Mouse (Mus musculus): Measurements from ENCODE around the gene March1.

The March1 gene

DNA sequence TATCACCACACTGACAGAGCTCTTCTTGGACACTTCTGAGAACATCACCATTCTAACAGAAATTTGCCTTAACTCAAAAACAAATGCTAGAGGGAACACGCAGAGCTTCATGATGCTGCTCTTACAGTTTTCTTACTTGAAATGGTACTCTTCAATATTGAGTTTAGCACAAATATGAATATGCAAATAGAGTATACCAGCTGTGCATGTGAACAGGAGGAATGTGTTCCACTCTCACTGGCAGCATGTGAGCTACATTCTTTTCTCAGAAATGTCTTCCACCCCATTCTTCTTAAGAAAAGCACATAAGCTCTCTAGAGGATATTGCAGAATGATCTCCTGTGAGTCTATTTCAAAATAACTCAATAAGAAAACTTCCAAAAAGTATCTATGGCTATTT is 370.0 kb downstream of the March1 start:
- DNase-seq (ENCODE audit: low spot score) = no peak

DNA sequence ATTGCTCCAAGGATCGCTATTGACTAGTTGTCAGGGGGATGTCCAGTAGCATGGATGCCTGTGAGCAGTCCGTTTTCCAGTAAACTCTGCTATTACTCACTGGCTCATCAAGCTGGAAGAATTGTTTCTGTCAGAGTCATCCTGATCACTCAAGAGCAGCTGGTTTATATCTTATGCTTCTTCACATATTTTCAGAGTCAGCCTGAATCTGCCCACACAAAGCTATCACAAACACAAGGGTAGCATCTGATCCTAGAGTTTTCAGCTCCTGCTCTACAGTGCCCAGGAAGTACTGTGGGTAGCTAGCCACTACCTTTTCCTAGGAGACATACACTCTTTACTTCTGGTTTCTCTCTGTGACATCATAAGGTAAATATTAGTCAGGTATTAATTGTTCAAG is 405.1 kb downstream of the March1 start:
- DNase-seq (ENCODE audit: low spot score) = no peak

- DNase-seq (ENCODE audit: low spot score) = no peak
Measured at GRCm38 (mm10) chr8:66033651-66034050, 416.0 kb downstream of the March1 start.

DNA sequence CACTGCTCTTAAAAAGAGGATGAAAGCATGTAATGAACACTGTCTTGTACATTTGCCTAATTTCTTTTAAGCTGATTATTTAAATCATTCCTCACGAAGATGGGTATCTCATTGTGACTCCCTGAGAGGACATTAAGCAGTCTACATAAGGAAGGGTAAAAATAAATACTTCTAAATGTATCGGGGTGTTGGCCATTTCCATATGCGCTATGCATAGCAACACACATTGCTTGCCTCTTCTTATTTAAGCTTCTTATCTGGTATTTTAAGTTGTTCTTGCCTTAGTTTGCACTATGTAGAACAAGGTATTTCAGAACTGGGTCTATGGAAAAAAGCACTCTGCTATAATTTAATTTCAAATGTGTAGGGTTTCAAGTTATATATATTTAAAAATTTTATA is 416.7 kb downstream of the March1 start:
- no peak for DNase-seq (ENCODE audit: low spot score)

DNA sequence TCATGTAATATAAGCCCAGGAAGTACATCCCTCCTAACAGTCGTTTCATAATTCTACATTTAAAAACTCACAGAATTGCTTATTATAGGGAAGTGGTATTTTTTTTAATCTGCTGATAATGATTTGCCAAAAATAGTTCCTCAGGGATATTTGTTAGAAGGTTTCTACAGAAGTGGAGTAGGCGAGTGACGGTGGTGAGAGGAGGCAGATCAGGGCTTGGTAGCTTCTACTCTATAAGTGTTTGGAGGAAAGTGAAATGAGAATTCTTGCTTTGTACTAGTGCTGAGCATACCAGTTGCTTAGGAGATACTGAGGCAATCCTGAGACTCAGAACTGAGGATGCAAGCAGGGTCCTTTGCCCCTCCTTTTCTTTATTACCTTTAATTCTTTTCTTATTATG is 476.5 kb downstream of the March1 start:
- no peak for DNase-seq (ENCODE audit: low spot score)

DNA sequence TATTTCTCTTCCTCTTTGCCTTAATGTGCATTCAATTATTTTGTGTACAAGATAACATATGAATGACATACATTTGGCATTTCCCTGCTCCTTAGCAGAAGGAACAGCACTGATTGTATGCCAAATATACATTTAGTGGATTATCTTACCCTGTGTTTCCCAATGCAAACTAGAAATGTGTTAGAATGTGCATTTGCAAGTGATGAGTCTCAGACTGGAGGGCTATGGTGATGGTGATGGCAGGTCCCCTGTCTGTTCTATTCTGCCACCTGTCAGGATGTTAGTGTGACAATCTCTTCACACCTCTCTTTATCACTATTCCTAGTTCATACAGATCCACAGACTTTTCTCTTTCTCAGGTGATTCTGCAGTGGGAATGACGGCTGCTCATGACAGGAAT is 480.4 kb downstream of the March1 start:
- DNase-seq (ENCODE audit: low spot score) = no peak

- DNase-seq (ENCODE audit: low spot score) = no peak
Measured at GRCm38 (mm10) chr8:66119294-66119693, 501.6 kb downstream of the March1 start.

DNA sequence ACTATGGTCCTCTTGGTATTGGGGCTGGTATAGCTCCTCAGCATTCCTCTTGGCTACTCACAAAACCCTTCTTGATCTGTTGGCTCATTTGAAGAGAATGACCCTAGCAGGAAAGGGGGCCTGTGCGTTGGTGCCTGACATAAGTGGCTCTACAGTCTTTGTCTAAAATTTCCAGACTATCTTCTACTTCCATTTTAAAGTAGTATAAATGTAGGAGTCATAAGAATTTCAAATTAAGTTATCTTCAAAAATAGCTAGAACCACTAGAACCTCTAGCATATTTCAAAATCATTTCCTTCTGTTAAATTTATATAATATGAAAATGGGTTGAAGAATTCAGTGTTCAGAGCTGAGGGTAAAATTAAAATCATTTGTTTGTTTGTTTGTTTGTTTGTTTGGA is 541.9 kb downstream of the March1 start:
- DNase-seq (ENCODE audit: low spot score) = no peak

DNA sequence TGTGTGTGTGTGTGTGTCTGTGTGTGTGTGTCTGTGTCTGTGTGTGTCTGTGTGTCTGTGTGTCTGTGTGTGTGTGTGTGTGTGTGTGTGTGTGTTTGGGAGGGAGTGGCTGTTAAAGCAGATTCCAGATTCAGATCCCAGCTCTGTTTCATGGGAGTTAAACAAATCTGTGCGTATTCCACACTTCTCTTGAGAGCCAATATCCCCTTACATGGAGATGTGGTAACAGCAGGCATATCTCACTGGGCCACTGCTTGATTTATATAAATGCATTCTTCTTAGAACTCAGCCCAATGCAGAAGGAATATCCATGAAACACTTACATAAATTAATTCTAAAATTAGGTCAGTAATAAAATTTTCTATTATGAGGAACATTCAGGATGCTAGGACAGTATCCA is 549.1 kb downstream of the March1 start:
- DNase-seq (ENCODE audit: low spot score) = no peak

DNA sequence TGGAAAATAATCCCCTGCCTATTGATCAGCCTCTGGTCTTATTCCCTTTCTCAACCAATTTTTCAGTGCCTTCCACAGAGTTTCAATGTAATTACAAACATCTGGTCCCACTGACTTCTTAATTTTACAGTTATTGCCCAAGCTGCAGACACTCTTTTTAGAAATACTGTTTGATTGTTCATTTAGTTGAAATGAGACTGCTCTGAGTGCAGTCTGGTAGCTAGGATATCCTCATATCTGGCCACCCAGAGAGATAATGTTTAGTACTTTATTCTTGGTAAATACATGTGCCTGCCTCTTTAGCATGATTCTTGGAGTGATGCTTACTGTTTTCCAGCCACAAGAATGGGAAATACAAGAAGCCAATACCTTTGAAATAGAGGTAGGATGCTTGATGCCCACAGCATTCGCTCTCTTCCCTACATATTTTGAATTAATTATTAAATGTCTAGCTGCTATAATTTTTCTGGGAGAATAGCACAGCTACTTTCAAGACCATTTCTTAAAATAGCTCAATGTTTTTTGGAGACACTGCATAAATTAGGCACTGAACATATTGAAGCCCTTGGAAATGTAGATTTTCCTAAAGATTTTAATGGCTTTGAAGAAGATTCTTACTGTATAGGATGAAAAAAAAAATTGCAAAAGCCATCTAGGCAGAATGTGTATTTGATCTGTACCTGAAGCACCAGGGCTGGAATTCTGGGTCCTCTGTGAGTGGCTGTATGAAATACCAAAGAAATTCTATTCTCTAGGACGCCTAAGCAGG is 549.9 kb downstream of the March1 start:
- no peak for DNase-seq (ENCODE audit: low spot score)

DNA sequence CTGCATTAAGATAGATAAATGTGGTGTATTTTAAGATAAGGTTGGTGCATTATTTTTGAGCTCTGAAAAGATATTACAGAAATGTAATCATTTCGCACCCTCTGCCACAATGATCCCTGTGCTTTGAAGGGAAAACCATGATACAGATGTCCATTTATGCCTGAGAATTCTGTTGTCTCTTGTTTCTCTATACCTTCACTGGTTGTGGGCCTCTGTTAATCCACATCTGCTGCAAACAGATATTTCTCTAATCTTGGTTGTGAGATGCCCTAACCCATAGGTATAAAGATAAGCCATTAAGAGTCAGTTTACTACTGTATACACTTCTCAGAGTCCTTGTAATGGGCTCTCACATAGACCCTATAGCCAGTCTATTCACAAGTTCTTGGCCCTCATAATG is 561.6 kb downstream of the March1 start:
- DNase-seq (ENCODE audit: low spot score) = no peak

GRCm38 (mm10) chr8:66181265-66181664 is 563.6 kb downstream of the March1 start:
- no peak for DNase-seq (ENCODE audit: low spot score)

DNA sequence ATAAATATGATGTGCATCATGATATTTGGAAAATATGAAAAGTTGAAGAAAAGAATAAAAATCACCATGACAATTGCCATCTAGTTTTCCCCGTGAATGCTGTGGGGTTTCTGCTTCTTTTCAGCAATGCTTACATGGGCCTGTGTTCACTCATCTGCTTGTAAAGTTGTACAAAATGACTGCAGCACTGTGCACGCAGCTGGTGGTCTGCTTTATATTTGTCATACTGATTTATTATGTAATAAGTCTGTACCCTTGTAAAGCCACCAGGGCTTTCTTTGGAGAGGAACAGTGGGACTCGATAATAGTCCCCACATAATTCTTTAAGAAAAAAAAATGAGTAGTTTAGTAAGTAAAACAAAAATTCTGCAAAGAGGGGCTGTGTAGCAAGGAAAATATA is 564.6 kb downstream of the March1 start:
- no peak for DNase-seq (ENCODE audit: low spot score)

GRCm38 (mm10) chr8:66183454-66183853 is 565.8 kb downstream of the March1 start:
- DNase-seq (ENCODE audit: low spot score) = no peak

- DNase-seq (ENCODE audit: low spot score) = no peak
Measured at GRCm38 (mm10) chr8:66185226-66185625, 567.5 kb downstream of the March1 start.

- DNase-seq (ENCODE audit: low spot score) = no peak
Measured at GRCm38 (mm10) chr8:66194416-66194815, 576.7 kb downstream of the March1 start.

- DNase-seq (ENCODE audit: low spot score) = no peak
Measured at GRCm38 (mm10) chr8:66200169-66200568, 582.5 kb downstream of the March1 start.

- no peak for DNase-seq (ENCODE audit: low spot score)
Measured at GRCm38 (mm10) chr8:66203814-66204438, 586.2 kb downstream of the March1 start.

DNA sequence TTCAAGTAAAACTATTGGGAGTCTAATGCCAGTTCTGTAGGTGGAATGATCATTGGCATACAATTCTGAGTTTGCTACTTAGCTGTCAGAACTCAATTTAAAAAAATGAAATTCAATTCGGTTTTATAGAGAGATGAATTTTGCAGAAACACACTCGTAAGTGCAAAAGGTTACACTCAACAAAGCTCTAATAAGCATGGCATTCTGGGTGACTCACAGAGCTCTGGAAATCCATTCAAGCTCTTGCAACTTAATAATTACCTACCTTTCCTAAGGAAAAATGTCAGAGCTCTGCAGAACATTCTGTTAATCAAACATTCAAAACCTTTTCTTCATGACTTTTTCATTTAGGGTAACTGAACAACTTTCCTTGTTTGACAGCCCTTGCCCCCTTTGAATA is 591.9 kb downstream of the March1 start:
- DNase-seq (ENCODE audit: low spot score) = no peak

DNA sequence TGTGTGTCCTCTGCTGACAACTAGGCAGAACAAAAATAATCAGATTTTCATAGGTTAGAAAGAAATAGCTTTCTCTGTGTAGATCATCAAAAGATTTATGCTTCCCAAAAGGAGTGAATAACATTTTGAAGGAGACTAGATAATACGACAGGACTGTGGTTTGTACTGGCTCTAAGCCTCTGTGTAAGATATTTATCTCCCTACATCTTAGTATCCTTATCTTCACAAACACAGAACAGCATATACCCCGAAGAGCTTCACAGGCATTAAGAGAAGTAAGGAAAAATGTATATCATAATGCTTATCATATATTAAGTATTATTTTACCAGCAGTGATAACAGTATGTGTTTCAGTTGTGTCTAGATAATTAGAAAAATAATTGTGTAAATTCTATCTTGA is 592.6 kb downstream of the March1 start:
- DNase-seq (ENCODE audit: low spot score) = no peak

DNA sequence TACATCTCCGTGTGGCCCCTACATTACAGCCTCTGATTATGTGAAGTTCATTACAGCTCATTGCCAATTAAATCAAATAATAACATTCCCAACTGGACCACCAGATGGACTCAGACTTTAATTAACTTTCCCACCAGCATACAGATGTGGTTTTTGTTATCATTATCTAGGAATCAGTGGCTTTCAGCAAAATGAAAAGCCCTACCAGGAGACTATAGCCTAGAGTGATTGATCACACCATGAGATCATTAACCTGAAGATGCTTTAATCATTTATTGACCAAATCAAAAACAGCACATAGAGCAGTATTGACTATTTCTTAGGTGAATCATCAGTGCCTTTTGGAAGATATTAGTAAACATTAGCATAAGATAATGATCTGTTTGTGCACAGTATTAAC is 602.3 kb downstream of the March1 start:
- DNase-seq (ENCODE audit: low spot score) = no peak

- DNase-seq (ENCODE audit: low spot score) = no peak
Measured at GRCm38 (mm10) chr8:66229931-66230330, 612.2 kb downstream of the March1 start.

DNA sequence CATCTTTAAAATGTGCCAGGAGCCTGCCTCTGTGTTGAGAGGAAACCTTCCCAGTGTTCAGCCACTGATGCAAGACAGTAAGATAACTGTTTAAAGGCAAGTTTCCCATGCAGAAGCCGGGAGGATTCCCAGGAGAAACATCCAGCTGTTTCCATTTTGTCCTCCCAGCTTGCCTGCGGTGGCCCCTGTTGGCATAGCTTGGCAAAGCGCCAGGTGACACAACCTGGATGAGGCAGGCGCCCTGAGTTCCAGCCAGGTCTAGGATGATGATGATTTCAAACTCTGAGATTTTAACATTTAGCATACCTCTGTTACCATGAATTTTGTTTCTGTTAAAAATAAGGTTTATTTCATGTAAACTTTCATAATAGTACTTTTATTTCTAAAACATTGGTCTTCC is 651.8 kb downstream of the March1 start:
- DNase-seq (ENCODE audit: low spot score) = no peak

- no peak for DNase-seq (ENCODE audit: low spot score)
Measured at GRCm38 (mm10) chr8:66270116-66270515, 652.4 kb downstream of the March1 start.

All from adipocyte (in vitro differentiated cells).